Mouse (Mus musculus) megakaryocyte-erythroid progenitor cell, adult 5-6 weeks (primary cell): ENCODE data around the gene Il34. TPM values are rescaled to one million over a fixed set of nuclear protein-coding genes. Genes with fewer than 3 reads are reported as not detected.

ENCODE experiments used
- ATAC-seq: replicated peaks from 2 replicates; pipeline ENCODE4 v1.8.0; 2016; ENCODE audit warnings: mild to moderate bottlenecking, inconsistent platforms; ENCODE audit not compliant: severe bottlenecking, poor library complexity, low FRiP score, low TSS enrichment
- total RNA-seq, 2 experiments: library from RNA; stranded (forward) in 1 of 2; stranded (reverse) in 1 of 2; fragments of 200-1000, 215-1000 nt in 1 of 2; fragments of >200 nt in 1 of 2; fragmentation: Nextera tagmentation in 1 of 2; gene quantifications; 2 replicates each; pipeline ENCODE4 v1.2.3; 2014 to 2017

Il34 gene
- total RNA-seq (2014; fragmentation: Nextera tagmentation), result not detected in 2 replicates
- not detected in 2 replicates for total RNA-seq (2017)

DNA sequence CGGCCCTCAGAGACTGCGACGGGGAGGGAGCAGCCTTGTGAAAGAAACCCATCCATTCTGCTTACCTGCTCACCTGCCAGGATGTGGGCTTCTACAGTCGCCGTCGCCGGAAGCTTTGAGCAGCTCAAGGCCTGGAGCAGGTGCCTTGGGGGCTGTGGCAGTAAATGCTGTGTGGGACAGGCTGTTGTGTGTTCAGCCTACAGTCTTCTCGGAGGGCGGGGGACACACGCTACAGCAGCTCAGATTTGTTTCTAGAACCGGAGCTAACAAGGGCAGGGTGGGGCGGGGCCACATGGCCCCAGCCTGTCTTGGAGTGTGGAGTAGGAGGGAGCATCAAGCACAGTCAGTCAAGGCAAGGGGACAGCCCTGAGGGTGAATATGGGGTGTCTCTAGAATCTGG is at the start of gene Il34:
TSS of gene Il34 (minus strand) at position 256 of the 400 bp plus-strand sequence.
- no peak for ATAC-seq

DNA sequence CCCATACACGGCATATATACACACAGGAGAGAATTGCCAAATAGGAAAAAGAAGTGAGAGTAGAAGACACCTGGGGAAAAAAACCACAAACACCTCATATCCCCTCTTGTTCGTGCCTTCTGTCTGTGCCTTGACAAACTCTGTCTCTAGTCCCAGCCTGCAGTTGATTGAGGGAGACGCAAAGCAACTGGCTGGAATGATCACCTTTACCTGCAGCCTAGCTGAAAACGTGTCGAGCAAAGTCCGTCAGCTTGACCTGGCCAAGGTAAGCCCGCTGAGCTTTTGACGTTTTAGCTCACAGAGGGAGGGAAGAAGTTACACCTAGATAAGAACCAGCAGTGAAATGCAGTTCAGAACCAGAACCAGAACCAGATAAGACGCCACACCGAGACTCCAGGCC is 45.5 kb upstream of the Il34 start:
- ATAC-seq, result no peak

DNA sequence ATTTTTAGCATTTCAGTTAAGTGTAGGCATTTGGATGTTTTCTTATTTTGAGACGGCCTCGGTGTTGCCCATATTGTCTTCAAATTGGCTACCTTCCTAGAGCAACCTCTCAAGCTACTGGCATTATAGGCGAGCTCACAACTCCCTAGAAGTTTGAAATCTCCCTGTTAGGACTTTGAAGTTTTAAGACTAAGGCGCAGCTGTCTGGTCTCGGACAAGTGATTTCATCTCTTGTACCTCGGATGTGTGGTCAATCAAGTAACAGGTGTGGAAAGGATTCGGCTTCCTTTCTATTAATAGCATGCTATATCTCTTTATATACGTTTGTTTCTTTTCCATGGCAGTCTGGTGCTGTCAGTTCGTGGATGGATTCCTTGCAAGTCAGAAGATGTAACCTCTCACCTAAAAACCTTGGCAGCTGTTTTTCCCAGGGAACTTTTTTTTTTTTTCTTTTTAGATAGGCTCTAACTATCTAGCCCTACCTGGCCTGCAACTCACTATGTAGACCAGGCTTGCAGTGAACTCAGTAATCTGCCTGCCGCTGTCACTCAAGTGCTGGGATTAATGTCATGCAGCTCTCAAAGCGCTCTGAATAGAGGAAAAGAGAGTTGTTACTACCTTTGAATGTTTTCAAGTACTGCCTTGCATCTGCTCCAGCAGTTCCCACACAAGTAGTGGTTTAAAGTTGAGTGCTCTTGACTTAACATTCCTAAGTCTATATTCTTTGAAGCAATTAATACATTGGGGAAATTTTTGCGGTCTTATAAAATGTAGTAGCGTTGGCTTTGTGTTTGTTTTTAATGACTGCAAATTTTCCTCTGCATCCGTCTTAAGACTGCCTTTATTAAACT is 42.1 kb upstream of the Il34 start:
- no peak for ATAC-seq

DNA sequence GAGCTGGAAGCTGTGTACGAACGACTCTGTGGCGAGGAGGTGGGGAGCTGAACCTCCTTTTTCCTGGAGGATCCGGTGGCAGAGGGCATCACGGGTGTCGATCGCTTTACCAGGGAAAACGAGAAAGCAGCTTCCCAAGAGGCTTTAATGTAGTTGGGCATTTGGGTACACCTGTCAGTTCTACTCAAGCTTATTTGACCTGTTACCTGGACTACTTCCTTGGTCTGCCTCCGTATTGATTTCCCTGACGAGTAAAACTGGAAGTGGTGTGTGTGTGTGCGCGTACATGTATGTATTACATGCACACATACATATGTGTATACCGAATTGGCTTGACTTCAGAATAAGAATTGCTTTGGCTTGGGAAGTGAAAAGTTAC is 41.4 kb upstream of the Il34 start:
- peak; percentile 19; the same call in 1 of the 2 replicates for ATAC-seq

DNA sequence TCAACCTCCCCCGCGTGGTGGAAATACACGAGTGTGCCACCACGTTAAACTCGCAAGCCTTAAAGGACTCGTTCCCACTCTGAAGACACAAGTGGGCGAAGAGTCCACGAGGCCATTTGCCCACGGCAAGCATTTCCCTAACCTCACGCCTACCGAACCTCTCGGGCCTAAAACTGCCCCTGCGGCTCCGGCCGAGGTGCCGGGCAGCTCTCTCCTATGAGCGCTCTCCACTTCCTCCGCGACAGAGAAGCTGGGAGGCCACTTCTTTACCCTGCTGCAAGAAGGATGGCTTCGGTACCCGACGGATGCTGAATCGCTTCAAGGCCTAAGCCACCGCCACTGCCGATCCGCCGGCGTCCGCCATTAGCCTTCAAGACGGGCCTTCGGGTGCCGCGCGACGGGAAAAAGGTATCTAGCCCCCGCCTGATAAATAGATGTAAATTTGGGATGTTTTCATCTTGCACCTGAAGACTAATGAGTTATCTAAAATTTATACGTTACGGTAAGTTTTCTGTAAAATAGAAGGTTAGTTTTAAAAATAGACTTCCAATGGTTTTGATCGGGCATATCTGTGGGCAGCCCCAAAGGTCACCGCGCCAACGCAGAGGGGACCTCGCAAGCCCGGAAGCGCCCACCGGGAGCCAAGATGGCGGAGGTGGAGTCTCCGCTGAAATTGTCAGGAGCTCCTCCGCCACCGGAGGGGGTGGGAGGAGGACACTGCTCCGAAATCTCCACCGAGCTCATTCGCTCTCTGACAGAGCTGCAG is 40.9 kb upstream of the Il34 start, which contains the start of the genes Cog4 and Sf3b3:
TSS of gene Cog4 (plus strand) at position 196 of the 766 bp plus-strand sequence.
TSS of gene Sf3b3 (minus strand) at position 383 of the 766 bp plus-strand sequence.
- peak; percentile 87 for ATAC-seq

DNA sequence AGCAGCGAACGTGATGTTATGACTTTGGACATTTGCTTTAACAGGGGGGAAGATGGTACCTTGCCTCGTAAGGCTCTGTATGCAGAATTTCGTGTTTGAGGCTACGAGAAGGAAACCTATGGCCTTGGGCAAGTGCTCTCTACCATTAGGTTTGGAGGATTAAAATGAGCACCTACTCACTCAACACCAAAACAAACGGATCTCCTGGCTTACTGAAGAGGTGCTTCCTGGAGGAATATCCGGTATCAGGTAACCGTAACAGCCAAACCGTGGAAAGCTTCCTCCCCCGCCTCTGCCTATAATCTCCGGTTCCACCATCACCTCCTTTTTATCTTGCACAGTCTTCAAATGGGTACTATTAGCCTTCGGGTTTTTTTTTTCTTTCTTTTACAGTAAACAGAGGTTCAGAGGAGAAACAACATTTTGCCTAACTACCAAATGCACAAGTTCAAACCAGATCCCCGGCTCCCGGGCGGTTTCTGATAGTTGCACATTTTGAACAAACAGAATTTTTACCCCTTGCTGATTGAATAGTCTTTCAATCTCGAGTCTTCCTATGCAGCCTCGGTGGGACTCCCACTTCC is 40.2 kb upstream of the Il34 start:
- 0 out of 2 replicates have a peak, but pooled peaks have one; percentile 1 for ATAC-seq

DNA sequence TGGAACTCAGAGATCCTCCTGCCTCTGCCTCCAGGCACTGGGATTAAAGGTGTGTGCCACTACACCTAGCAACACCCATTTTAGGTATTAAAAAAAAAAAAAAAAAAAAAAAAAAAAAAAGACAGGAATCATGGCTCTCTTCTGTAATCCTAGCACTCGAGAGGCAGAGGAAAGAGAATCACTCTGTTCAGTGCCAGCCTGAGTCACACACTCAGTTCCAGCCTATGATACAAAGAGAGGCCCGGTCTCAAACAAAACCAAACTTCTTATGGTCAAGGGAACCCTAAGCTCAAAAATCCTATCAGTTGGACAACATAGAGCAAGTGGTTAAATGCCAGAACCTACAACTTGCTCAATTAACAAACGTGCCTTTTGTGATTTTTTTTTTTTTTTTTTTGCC is 39.2 kb upstream of the Il34 start:
- no peak for ATAC-seq

DNA sequence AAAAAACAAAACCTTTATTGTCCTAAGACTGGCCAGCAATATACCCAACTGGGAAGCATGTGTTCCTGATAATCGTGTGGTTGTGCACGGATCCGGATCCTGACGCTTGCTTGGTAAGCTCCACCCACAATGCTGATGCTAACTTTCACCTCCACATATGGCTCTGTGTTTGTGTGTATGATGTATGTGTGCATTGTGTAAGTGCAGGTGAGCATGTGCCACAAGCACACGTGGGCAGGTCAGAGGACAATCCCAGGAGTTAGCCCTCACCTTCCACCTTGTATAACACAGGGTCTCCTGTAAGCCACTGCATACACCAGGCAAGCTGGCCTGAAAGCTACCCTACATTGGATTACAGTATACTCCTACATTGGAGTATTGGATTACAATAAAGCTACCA is 37.5 kb upstream of the Il34 start:
- no peak for ATAC-seq

DNA sequence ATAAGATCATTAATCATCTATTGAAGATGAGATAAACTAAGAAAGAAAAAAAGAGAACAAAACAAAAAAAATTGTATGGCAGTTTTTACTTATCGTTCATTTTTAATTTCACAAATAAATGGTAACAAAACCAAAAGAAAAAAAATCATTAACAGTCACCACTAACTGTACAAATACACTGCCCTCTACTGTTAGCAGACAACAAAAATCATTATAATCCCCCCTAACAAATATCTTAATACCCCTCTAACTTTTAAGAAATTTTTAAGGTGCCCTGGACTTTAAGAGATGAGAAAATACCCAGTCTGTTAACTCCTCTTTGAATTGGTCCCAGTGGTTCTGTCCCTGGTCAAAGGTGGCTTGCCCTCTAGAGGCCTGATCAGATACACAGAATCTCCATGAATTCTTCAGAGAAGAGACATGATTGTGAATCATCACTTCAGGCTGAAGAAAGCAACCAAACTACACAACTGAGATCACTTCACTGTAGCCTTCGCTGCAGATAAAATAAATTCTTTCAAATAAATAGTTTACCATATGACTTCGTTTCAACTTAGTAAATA is 36.4 kb upstream of the Il34 start:
- no peak for ATAC-seq

DNA sequence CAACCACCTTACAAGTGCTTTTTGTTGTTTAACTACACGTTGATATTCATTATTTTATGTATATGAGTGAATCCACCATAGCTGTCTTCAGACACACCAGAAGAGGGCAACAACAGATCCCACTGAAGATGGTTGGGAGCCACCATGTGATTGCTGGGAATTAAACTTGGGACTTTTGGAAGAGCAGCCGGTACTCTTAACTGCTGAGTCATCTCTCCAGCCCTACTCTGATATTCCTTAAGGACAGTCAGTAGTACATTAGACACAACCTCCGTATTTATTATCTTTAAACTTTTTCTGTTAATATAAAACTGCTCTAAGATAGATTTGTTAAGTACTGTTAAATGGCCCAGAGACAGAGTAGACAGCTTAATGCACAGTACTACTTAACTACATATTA is 26.2 kb upstream of the Il34 start:
- no peak for ATAC-seq

DNA sequence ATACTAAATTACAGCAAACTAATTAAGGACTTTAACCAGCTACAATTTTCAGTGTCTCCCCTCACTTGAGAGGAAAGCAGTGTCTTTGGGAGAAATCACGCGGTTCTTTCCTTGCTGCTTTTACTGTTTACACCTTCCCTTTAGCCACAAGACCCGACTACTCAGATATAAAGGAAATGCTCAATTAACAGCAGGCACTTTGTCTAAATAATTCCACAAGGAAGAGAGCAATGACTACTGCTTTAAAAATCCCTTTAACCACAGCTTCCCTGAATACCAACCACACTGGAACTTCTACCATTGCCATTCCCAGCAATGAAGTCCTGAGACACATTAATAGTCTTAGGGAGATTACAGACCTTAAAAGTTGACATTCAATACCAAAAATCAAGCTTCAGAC is 22.8 kb upstream of the Il34 start:
- no peak for ATAC-seq

DNA sequence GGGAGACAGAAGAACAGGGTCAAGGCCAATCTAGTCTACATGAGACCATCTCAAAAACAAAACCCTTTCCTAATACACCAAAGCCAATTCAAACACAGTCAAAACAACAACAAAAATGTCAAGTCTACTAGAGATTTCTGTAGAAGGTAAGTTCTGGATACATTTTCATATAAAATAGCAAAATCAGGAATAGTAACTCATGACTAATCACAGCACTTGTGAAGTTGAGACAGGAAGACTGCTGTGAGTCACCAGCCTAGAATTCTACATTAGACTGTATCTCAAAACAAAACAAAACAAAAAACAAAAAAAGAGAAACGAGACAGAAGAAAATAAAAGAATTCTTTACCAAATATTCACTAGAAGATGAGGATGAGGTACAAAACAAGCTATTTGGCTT is 19.1 kb upstream of the Il34 start:
- no peak for ATAC-seq

DNA sequence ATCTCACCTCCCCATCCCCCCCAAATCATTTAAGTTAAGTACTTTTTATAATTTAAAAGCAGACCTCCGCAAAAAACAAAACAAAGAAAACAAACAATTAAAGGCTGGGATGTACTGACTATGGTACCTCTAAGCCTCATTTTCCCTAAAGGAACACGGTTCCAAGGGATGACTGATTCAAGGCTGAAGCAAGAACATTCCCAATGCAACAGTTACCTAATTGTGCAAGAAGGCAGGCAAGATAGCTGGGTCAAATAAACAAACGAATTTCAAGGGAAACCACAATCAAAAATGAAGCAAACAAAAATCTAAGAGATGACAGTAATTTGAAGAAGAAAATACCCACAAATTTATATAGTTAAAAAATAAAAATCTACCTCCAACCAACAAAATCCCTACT is 16.2 kb upstream of the Il34 start:
- no peak for ATAC-seq

DNA sequence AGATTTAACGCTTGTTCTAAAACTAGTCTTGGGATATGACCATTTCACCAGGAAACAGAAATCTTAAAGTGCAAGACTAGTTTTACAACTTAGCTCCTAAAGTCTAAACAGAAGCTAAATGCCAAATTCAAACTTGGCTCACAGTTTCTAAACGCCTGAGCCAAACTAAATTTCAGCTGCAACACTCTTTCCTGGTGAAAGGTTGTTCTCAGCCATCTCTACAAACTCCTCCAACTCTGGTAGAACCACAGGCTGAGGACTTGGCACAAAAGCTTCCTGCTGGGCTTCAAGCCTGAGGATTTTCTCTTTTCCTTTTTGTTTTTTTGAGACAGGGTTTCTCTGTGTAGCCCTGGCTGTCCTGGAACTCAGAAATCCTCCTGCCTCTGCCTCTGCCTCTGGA is 14.5 kb upstream of the Il34 start:
- no peak for ATAC-seq

DNA sequence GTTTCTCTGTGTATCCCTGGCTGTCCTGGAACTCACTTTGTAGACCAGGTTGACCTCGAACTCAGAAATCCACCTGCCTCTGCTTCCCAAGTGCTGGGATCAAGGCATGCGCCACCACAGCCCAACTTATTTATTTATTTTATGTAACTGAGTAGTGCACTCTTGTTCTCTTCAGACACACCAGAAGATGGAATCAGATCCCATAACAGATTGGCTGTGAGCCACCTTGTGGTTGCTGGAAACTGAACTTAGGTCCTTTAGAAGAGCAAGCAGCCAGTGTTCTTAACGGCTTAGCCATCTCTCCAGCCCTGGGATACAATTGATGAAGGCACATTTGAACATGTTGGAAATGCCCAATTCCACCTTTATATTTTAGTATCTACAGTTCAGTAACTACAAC is 12.9 kb upstream of the Il34 start:
- ATAC-seq, result no peak

DNA sequence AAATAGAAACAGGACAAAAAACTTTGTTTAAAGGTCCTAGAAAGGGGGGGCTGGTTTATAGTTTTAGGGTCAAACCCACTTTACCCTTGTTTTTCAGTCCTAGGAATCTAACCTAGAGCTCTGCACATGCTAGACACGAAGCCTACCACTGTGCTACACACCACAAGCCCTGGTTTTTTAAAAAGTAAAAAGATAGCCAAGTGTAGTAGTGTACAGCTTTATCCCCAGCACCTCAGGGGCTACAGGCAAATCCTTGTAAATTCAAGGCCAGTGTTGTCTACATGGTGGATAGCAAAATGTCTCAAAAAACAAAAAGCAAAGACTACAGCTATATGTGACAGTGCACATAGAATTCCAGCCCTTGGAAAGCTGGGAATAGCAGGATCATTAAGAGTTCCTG is 11.3 kb upstream of the Il34 start:
- ATAC-seq, result no peak

DNA sequence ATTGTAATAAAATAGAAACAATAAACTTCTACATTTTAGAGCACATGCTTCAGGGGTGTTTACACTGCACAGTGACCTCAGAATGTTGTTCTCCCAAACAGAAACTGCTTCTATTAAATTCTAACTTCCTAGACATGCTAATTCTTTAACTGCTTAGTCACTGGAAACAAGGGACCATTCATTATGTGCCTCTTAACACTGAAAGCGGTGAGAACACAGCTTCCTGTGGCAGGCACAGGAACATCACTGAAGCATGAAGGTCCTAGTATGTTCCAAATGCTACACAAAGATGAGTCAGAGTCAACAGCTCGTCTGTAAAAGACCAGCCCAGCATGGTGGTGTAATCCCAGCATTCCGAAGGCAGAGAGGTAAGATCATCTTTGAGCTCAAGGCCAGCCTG is 9.6 kb upstream of the Il34 start:
- ATAC-seq, result no peak

DNA sequence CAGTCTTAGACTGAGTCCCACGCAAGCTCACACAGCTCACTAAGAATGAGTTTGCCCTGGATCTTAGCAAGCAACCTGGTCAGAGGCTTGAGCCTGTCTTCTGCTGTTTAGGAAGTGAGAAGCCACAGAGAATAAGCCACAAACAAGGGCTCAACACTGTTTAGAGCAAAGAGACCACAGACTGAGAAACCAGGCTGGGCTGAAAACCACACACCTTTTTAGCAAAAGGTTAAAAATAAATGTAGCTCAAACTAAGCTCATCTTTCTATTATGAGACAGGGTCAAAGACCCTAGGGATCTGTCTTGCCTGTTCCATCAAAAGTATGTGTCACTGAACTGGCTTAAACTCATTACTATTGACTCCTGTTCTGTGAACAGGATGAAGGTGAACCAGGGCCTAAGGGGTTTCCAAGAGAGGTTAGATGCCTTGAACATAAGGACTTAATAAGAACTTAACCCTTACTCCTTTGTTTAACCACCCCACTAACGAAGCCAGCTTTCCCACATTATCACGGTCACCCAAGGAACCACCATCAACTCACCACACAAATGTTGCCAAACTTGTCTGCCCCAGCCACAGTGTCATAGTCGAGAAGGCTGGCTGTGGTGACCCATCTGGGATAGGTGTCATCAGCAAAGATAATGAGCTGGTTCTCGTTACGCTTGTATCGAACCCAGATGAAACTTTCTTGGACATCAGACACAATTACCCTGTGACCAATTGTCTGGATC is 7.5 kb upstream of the Il34 start:
- no peak for ATAC-seq

DNA sequence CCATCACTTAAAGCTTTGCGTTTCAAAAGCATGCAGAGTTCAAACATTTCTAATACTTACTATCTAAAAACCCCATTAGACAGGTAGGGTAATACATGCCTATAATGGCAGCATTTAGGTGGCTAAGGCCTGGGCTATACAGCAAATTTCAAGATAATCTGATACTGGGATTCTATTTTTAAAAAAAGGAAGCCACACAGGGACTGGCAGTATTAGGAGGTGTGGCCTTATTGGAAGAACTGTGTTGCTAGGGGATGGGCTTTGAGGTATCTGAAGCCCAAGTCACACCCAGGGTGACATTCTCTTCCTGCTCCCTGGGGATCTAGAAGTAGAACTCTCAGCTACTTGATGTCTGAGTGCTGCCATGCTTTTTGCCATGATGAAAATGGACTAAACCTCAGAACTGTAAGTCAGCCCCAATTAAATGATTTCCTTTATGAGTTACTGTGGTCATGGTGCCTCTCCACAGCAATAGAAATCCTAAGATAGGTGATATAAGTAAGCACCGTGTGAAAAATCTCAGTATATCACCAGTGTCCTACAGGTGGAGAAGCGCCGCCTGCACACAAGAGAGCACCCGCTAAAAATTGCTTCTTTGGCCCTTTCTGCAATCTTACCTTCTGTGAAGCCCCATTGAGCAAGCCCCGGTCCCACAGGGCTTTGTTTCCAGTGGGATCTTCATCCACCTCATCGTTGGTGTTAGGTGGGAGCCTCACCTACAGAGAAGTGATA is 6.8 kb upstream of the Il34 start:
- ATAC-seq, result no peak
